Mouse (Mus musculus) CD4-positive helper T cell, adult 2 months (primary cell): Measurements from ENCODE around the gene Fsd1.

Experiments used
- DNase-seq: peaks from one replicate; pipeline ENCODE4 v3.0.0-alpha.2; 2012; ENCODE audit warnings: low read depth, missing footprints, low spot score

Fsd1 gene

DNA sequence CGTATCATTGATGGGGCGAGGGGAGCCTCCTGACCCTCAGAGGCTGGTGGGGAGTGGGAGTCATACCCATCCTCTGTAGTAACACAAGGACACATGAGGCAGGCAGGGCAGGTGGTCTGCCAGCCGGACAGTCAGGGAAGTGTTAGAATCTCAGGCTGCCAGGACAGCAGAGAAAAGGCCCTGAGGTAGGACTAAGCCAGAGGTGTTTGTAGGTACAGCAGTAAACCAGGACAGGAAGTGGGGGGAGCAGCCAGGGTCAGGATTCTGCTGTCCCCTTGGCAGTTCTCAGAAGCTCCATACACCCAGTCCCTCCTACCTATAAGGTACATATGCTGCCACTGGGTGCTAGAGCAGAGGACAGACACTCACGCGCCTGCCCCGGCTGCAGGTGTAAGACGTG, 24.7 kb upstream of the Fsd1 start:
- no peak for DNase-seq

DNA sequence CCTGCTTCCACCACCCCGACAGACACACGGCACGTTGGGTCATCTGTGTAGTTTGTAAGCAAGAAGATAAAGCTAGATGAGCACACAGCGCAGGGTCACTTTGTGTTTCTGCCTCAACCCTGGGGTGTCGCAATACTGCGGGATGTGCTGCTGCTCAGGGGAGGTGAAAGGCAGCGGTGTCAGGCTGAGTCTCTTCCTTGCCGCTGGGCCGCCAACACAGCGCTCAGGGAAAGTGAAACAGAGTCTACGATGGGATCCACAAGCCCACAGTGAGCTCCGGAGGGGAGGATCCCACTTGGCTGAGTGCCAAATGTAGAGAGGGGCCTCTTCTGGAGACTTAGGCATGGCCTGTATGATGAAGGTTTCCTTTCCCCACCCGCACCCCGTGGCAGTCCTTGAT, 23.1 kb upstream of the Fsd1 start:
- DNase-seq, result no peak

DNA sequence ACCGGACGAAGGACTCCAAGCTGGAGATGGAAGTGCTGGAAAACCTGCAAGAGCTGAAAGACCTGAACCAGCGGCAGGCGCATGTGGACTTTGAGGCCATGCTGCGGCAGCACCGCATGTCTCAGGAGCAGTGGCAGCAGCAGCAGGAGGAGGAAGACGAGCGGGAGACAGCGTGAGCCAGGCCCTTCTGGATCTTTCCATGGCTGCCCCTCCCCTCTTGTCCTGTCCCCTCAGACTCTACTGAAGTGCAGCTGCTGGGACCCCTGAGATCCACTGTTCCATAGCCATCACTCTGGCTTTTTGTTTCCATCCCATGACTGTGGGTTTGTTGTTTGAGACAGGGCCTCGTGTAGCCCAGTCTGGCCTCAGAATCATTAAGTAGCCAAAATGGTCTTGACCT, 21.8 kb upstream of the Fsd1 start:
- DNase-seq, result no peak

DNA sequence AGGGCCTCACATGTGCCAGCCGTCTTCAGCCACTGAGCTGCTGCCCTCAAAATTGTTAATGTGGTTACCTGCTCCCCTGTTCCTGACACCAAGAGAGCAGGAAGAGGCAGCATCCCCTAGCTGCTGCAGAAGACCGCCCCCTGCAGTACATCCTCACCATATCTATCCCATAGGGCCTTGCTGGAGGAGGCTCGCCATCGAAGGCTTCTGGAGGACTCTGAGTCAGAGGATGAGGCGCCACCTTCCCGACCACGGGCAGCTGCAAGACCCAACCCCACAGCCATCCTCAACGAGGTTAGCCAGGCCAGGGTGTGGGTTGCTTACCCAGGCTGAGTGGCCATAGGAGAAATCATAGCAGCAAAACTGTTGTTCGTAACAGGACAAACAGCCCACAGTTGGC, 21.3 kb upstream of the Fsd1 start:
- no peak for DNase-seq

DNA sequence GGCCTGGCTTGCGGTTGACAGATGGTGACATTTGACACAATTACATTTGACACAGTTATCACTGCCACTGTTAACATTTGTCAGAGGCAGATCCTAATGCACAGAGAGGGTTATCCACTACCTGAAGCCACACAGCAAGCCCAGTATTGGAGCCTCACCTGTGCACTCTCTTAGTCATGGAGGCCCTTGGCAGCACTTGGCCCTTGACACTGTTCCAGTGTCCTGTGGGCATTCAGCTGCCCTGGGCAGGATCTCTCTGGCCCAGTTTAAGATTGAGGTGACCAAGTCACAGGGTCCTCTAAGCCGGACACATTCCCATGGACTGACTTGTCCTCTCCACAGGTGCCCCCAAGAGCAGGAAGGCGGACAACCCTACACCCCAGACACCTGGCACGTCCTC, 19.1 kb upstream of the Fsd1 start:
- no peak for DNase-seq

DNA sequence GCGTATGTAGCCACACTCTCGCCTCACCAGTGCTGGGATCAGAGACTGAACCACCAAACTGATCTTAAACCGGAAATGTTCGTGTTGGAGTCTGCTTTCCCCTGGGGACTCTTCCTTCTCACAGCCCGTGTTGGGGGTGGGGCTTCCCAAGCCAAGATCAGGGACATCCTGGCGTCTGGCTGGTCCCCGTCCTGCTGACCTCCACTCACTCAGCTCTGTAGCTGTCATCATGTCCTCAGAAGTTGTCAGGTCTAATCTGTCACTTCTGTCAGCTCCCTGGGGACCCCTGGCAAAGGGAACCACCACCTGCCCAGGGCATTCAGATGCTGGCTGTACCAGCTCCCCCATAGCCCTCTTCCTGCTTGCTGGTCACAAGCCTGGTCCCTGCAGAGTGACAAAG, 18.1 kb upstream of the Fsd1 start:
- no peak for DNase-seq

DNA sequence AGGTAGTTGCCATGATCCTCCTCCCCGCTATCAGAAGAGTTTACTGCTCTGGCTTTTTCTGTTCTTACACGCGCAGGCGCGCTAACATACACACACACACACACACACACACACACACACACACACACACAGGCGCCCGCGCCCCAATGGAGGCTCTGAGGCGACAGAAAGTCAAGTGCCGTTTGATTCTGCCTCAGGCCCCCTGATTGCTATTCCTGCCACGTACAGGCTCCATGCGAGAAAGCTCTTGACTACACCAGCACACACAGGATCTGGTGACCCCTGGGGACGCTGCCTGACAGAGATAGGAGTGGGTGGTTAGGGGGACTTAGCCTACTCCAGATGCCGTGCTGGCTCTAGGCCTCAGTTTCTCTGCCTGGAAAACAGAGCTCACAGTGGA, 16.7 kb upstream of the Fsd1 start:
- DNase-seq, result no peak

DNA sequence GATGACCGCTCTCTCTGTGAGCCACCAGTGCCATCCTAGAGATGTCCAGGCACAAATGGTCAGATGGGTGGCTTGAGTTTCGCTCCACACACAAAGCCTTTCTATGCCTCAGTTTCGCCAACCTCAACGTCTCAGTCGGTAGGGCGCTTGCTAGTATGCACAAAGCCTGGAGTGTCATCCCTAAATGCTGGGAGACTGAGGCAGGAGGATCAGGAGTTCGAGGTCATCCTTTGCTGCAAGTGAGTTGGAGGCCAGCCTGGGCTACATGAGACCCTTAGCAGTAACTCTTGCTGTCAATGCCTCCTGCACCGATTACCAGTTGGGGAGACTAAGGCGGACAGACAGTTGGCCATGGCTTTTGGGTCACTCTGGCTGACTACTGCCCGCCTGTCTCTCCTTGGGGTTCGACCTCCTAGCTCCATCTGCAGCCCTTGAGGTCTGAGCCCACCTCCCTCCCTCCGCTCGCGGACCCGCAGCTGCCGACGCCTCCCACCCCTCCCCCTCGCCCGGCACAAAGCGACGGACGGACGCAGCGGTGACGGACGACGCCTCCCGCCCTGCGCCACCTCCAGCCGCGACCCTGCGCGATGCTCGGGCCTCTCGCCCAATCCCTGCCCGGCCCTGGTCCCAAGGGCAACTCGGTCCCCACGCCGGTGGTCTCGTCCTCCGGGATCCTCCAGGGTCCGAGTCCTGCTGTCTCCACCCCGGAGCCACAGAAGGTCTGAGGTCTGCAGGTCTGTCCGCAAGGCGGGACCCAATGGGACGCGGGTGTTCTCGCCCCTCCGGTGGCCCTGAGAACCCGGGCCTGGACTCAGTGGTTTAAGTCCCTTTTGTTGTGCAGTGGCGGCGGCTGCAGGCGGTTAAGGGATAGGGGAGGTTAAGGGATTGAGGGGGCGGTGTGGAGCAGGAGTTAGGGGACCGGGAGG, 16.1 kb upstream of the Fsd1 start, which contains the start of gene Shd:
Shd (plus strand) TSS at position 502 of the 926 bp plus-strand sequence.
- DNase-seq, result no peak

DNA sequence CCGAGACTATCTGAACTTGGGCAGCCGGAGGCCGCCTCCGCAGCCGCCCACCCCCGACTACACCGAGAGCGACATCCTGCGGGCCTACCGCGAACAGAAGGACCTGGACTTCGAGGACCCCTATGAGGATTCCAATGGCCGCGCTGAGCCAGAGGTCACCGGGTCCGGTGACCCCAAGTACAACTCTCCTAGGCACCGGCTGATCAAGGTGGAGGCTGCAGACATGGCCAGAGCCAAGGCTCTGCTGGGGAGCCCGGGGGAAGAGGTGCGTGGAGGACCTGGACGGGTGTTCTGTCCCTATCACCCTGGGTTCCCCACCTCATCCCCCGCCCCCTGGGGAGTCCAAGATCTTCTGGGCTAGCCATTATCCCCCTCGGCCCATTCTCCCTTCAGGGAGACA, 14.9 kb upstream of the Fsd1 start:
- DNase-seq, result no peak

DNA sequence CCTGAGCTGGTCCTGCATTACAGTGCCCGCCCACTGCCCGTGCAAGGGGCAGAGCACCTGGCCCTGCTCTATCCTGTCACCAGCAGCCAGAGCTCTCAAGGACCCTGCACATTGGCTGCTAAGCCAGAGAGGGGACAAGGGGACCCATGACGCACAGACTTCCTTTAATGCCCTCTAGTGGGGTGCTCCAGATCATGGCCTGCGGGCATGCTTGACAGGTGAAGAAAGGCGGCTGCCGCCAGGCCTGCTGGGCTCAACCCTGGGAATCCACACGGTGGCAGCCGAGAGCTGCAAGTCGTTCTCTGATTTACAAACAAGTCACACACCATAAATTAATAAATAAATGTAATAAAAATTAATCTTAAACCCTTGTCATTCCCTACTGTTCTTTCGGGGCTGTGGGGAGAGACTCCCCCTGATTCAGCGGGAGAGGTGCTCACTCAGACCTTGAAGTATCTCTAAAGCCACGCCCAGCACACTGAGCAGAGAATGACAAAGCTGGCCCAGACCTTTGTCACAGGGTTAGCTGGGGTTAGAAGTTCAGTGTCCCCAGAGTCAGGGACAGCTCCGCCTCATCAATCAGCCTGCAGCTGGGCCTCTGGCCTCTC, 9.9 kb upstream of the Fsd1 start:
- DNase-seq, result peak; percentile 79

DNA sequence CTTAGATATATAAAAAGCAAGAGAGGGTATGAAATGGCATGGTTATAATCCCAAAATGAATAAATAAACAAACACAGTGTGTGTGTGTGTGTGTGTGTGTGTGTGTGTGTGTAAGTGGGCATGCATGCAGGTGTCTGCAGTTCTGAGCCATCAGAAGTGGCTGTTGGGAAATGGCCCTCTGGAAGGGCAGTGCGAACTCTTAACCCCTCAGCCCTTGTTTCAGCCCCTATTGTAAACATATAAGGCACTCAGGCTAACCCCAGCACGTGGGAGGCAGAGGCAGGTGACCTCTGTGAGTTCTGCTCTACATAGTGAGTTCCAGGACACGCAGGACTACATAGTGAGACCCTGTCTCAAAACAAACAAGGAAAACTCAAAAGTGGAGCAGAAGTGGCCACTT, 9.0 kb upstream of the Fsd1 start:
- DNase-seq, result no peak

DNA sequence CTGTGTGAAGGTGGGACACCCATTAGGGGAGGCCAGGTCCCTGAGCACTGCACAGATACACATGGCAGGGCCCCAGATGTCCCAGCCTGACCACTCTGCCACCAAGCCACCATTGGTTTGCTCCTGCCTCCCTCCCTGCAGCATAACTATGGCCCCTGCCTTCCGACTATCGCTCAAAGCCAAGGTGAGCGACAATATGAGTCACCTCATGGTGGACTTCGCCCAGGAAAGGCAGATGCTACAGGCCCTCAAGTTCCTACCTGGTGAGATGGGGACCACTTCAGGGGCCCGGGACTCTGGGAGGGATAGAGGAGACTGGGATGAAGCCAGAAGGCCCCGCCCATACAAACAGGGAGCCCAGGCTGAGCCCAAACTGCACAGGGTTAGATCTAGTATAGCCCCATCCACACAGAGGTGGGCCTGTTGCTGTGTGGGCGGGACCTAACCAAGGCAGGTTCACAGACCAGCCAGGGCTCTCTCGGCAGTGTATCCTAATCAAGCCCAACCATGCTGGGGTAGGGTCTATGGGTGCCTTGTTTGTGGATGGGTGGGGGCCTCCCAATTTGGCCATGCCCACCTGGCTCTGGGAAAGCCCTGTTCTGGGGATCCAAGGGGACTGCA, 4.1 kb downstream of the Fsd1 start:
- no peak for DNase-seq

DNA sequence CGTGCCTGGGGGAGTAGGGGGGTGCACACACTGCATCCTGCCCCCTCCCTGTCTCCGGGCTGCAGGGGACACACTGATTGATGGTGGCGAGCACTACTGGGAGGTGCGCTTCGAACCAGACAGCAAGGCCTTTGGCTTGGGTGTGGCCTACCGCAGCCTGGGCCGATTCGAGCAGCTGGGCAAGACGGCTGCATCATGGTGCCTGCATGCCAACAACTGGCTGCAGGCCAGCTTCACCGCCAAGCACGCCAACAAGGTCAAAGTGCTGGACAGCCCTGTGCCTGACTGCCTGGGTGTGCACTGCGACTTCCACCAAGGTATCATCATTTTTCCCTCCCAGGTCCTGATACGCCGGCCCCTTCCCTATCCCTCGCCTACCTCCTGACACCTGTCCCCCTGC, 9.7 kb downstream of the Fsd1 start:
- DNase-seq, result no peak

DNA sequence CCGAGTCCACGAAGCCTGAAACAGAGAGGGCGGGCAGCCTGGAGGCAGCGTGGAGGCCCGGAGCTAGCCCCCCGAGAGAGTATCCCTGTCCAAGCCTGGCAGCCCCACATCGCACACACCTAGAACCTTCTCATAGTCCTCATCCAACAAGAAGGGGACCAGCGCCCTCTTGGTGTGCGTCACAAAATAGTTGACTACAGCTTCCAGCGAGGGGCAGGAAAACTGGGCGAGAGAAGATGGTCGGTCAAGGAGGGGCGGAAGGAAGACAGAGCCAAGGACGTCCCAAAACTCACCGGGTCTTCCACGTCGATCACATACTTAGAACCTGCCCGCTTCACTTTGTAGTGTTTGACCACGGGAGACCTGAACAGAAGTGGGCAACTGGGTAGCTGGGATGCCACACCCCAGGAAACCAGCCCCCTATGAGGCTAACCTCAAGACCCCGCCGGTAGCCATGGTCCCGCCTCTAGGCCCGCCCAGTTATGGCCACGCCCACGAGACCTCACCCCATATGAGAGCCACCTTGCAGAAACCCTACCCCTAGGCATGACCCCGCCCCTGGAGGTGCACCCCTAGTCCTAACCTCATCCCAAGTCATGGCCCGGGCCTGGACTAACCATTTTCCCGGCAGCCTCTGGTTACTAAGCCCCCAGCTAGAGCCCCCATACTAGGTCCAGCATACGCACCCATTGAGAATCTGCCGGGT, 13.6 kb downstream of the Fsd1 start:
- DNase-seq, result no peak

DNA sequence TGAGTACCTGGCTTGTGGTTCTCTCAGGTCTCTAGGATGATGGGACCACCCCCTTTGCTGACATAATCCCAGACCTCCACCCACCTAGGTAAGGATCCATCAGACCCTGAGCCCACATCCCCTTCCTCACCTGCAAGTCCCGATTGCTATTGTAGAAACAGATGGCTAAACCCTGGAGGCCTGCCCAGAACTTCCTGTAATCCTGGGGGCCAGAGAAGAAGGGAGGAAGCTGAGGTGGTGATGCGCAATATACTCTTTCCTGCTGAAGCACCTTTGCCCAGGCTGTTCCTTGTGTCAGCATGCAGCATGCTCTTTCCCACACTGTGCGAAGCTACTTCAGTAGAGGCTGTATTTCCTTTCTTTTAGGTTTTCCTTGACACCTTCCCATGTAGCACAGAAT, 16.7 kb downstream of the Fsd1 start:
- no peak for DNase-seq

DNA sequence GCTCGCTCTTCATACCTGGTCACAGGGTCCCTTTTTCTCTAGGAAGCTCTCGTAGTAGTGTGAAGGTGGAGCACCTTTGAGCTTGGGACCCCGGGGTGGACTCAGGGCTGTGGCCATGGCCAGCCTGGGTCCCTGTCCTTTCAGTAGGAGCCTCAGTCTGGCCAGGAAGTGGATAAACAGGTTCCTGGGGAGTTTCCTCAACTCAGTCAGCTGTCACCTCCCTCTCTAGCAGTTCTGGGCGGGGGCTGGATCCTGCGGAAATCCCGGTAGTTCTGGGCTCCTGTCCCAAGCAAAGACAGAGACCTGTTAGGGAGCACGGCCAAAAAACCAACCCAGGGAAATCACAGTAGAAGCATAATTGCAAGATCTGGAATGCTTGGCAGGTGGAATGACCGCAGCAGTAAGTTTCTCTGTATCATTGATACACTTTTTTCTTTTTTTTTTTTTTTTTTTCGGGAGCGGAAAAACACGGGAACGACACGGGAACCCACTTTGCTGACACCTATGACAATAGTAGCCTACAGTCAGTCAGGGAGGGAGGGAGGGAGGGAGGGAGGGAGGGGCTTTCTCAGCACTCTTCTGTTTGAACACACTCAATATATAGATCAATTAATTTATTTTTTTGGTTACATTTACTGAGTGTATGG, 19.2 kb downstream of the Fsd1 start, which contains the start of the genes Stap2 and Mpnd:
Stap2 (minus strand) TSS at position 170 of the 647 bp plus-strand sequence.
Mpnd (plus strand) TSS at position 297 of the 647 bp plus-strand sequence.
- DNase-seq, result peak; percentile 69

DNA sequence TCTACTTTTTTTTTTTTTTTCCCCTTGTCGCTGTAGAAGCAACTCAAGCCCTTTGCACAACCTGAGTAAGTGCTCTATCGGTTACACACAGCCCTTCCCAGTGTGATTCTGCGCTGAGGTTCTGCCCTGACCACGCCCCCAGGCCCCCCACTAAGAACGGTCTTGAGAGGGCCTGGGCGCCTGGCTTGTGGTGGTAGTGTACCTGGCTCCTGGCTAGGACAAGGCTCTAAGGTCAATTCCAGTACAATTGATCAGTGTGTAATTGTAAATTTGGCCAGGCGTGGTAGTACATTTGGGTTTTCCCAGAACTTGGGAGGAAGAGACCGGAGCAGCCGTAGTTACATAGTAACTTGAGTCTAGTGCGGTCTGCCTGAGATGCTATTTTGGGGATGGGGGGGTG, 20.6 kb downstream of the Fsd1 start:
- no peak for DNase-seq

DNA sequence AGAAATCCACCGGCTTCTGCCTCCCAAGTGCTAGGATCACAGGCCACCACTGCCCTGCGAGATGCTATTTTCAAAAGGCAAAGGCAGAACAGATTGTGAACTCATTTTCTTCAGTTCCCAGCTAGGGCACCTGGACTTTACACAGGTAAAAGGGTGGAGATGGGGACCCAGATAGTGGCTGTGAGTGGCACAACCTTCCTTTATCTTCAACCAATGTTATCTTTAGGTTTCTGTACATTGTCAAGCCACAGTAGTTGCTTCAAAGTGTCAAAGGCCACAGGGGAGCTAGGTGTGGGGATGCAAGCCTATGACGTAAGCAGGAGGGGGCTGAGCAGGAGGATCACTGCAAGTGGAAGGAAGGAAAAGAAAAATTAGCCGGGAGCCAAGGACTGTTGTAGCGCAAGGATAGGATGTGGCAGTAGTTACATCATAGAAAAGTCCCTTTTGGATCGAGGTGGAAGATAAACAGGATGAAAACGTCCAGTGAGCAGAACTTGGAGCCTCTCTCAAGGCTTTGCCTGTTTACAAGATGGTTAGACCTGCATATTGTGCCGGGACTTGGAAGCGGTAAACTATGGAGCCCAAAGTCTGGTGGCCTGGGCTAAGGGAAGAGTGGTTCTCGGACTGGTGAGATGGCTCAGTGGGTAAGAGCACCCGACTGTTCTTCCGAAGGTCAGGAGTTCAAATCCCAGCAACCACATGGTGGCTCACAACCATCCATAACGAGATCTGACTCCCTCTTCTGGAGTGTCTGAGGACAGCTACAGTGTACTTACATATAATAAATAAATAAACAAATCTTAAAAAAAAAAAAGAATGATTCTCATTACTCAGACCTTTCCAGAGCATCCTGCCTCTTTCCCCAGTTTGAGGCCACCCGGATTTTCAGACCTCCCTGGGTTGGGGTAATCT, 21.4 kb downstream of the Fsd1 start:
- DNase-seq, result no peak

DNA sequence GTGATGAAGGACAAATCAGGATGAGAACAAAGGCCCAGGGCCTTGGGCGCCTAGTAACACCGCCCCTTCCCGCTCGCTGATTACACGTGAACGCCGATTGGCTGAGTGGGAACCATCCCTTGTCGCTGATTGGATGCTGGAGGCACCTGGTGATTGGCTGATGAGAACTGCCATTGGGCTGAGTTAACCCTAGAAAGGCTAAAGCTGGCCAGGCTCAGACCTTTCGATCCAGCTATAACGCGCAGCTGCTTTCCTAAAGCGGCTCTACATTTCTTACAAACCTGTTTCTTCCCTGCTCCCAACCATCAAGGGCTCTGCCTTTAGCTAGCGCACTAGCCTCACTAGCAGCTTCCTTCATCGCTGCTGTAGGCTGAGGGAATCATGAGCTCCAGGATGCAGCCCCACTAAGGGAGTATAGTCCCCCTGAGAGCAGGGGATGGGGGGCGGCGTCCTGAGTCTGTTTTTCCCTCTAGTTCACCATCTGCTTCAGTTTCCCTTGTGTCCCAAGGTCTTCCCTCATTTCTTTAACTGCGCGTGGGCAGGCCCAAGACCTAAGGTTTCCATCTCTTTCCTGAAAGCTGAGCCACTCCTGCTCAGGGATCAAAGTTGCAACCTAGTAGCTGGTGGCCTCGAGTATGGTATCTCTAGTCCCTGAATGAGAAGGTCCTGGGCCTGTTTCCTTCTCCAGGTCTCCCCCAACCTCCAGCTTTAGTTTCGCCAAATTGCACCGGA, 22.2 kb downstream of the Fsd1 start:
- DNase-seq, result peak; percentile 93
